Mouse (Mus musculus) liver, postnatal 0 days (tissue): Measurements from ENCODE around the gene Rnf227. TPM values are rescaled to one million over a fixed set of nuclear protein-coding genes. Genes with fewer than 3 reads are reported as not detected.
A peak's percentile ranks its signal among the peaks of the same experiment; 100 is the strongest.

Experiments used
- ATAC-seq: fragments of 200-750 bp; cut with Nextera tagmentation; 2 replicates; pipeline ENCODE4 v1.8.0; 2017; ENCODE audit warnings: mild to moderate bottlenecking, moderate library complexity
- DNase-seq: peaks from one replicate; pipeline ENCODE4 v3.0.0-alpha.2; 2016
- H3K27ac ChIP-seq: fragments of 300-500 bp; sonication (generic); 2 replicates; pipeline ENCODE4 v1.5.1; 2014; ENCODE audit warnings: antibody characterized with exemption, moderate library complexity, mild to moderate bottlenecking, low read depth
- H3K27me3 ChIP-seq: fragments of 300-500 bp; sonication (generic); 2 replicates; pipeline ENCODE4 v1.6.1; 2014; ENCODE audit warnings: low read length, control low read depth, mixed read lengths; ENCODE audit not compliant: insufficient read depth
- H3K36me3 ChIP-seq: fragments of 300-500 bp; sonication (generic); replicated peaks from 2 replicates; pipeline ENCODE4 v1.6.1; 2014; ENCODE audit warnings: mild to moderate bottlenecking, control low read depth, low read length, moderate library complexity, mixed read lengths; ENCODE audit not compliant: insufficient read depth
- H3K4me1 ChIP-seq: fragments of 300-500 bp; sonication (generic); 2 replicates; pipeline ENCODE4 v1.6.1; 2014; ENCODE audit warnings: antibody characterized with exemption, mild to moderate bottlenecking, control low read depth; ENCODE audit not compliant: insufficient read depth
- H3K4me2 ChIP-seq: fragments of 300-500 bp; sonication (generic); 2 replicates; pipeline ENCODE4 v1.6.1; 2014; ENCODE audit warnings: low read depth, mild to moderate bottlenecking, low read length, moderate library complexity, mixed read lengths
- H3K4me3 ChIP-seq: fragments of 300-500 bp; sonication (generic); 2 replicates; pipeline ENCODE4 v1.5.1; 2014; ENCODE audit warnings: low read depth, low read length
- H3K9ac ChIP-seq: fragments of 300-500 bp; sonication (generic); replicated peaks from 2 replicates; pipeline ENCODE4 v1.6.1; 2014; ENCODE audit warnings: mild to moderate bottlenecking, moderate library complexity
- H3K9me3 ChIP-seq: fragments of 300-500 bp; sonication (generic); 2 replicates; pipeline ENCODE4 v1.6.1; 2016; ENCODE audit warnings: mild to moderate bottlenecking, control low read depth, low read length, mixed read lengths
- CTCF ChIP-seq: sonication (generic); IDR thresholded peaks from 2 replicates; pipeline ENCODE4 v1.5.1; 2016; ENCODE audit warnings: antibody characterized with exemption, low read depth
- EP300 ChIP-seq: IDR thresholded peaks from 2 replicates; pipeline ENCODE4 v1.6.1; 2016; ENCODE audit warnings: antibody characterized with exemption, low read depth, mild to moderate bottlenecking
- WGBS: fragments of 180-500 bp; shearing (Covaris S2); extraction: QIAGEN DNeasy Blood & Tissue Kit; methylation state at CpG from one replicate; pipeline ENCODE4 v1.1.7; 2014; ENCODE audit not compliant: insufficient replicate concordance; 5-methylcytosine and 5-hydroxymethylcytosine counted together
- polyA plus RNA-seq: library from polyadenylated mRNA; unstranded; fragments of >200 nt; fragmentation: Nextera tagmentation; extraction: Ambion mirVana; gene quantifications from 2 replicates; pipeline ENCODE4 v1.2.1, GENCODE M21; 2015

The Rnf227 gene
- 0.87 and 1.3 TPM in 2 replicates for polyA plus RNA-seq

- no peak for TF ChIP-seq EP300
- H3K27me3 ChIP-seq, result peaks cover 18% of the 10 kb centered on the region
- 0 out of 2 replicates have a peak, but pooled peaks cover 8% of the 10 kb centered on the region for H3K36me3 ChIP-seq
- H3K4me3 ChIP-seq, result peak within 1 kb of the TSS; percentile 51
- H3K27ac ChIP-seq, result no peak within 1 kb of the TSS
- WGBS, result 3% methylated on average over 97 of the region's 99 CpGs
- H3K4me1 ChIP-seq, result peaks cover 16% of the 10 kb centered on the region
- peak; percentile 73 for ATAC-seq
- H3K4me2 ChIP-seq, result peak within 1 kb of the TSS; percentile 82
- peak; percentile 42 for DNase-seq
- no peaks in the 10 kb centered on the region for H3K9me3 ChIP-seq
- peak within 1 kb of the TSS; percentile 26; the same call in 1 of the 2 replicates for H3K9ac ChIP-seq
These were observed at the start of gene Rnf227 for GRCm38 (mm10) chr11:69340161-69341131. Rnf227 (plus strand) TSS chr11:69340461.

- no peak for DNase-seq
- TF ChIP-seq EP300, result no peak
- WGBS, result 79% methylated on average over 5 of the region's 5 CpGs
These were observed 49.1 kb upstream of the Rnf227 start for GRCm38 (mm10) chr11:69291111-69291510.

GRCm38 (mm10) chr11:69295286-69295685 is 45.0 kb upstream of the Rnf227 start:
- Histone ChIP-seq H3K27me3 (no peaks in the 10 kb centered on the region), H3K27ac (no peak overlapping the region), H3K4me1 (no peaks in the 10 kb centered on the region), H3K36me3 (0 out of 2 replicates have a peak, but pooled peaks cover 4% of the 10 kb centered on the region), H3K4me2 (no peak overlapping the region), H3K4me3 (no peak overlapping the region), H3K9me3 (no peaks in the 10 kb centered on the region), H3K9ac (no peak overlapping the region)
- ATAC-seq, result no peak
- TF ChIP-seq CTCF (no peak), EP300 (no peak)
- DNase-seq, result no peak
- WGBS, result 71% methylated on average over 3 of the region's 3 CpGs

More at GRCm38 (mm10) chr11:69291111-69291510, 49.1 kb upstream of the Rnf227 start:
- Histone ChIP-seq H3K27ac (no peak overlapping the region), H3K9ac (no peak overlapping the region), H3K4me3 (no peak overlapping the region), H3K36me3 (no peaks in the 10 kb centered on the region), H3K9me3 (no peaks in the 10 kb centered on the region), H3K27me3 (no peaks in the 10 kb centered on the region), H3K4me2 (no peak overlapping the region), H3K4me1 (no peaks in the 10 kb centered on the region)
- no peak for ATAC-seq

- WGBS, result 76% methylated on average over 2 of the region's 2 CpGs
- ATAC-seq (no peak), DNase-seq (no peak)
- Histone ChIP-seq H3K27me3 (no peaks in the 10 kb centered on the region), H3K27ac (no peak overlapping the region), H3K36me3 (peaks cover 6% of the 10 kb centered on the region; the same call in 1 of the 2 replicates), H3K9ac (no peak overlapping the region), H3K4me2 (no peak overlapping the region), H3K4me1 (no peaks in the 10 kb centered on the region), H3K4me3 (no peak overlapping the region), H3K9me3 (no peaks in the 10 kb centered on the region)
- TF ChIP-seq EP300, result no peak
- TF ChIP-seq CTCF, result no peak
These were observed 42.5 kb upstream of the Rnf227 start for GRCm38 (mm10) chr11:69297799-69298198.

- Histone ChIP-seq H3K27me3 (no peaks in the 10 kb centered on the region), H3K27ac (no peak overlapping the region), H3K36me3 (peaks cover 11% of the 10 kb centered on the region; the same call in 1 of the 2 replicates), H3K4me1 (no peaks in the 10 kb centered on the region), H3K9ac (no peak overlapping the region), H3K9me3 (no peaks in the 10 kb centered on the region), H3K4me2 (no peak overlapping the region), H3K4me3 (no peak overlapping the region)
- DNase-seq (no peak), ATAC-seq (no peak)
- WGBS, result 84% methylated on average over 7 of the region's 7 CpGs
- TF ChIP-seq EP300 (no peak), CTCF (no peak)
These were observed 42.0 kb upstream of the Rnf227 start for GRCm38 (mm10) chr11:69298231-69298630.

GRCm38 (mm10) chr11:69302817-69303216 is 37.4 kb upstream of the Rnf227 start:
- Histone ChIP-seq H3K4me1 (no peaks in the 10 kb centered on the region), H3K36me3 (peaks cover 21% of the 10 kb centered on the region; the same call in 1 of the 2 replicates), H3K9ac (no peak overlapping the region), H3K9me3 (no peaks in the 10 kb centered on the region), H3K4me2 (no peak overlapping the region), H3K27ac (no peak overlapping the region), H3K27me3 (no peaks in the 10 kb centered on the region), H3K4me3 (no peak overlapping the region)
- ATAC-seq (no peak), DNase-seq (no peak)
- 79% methylated on average over 7 of the region's 7 CpGs for WGBS
- TF ChIP-seq EP300 (no peak), CTCF (no peak)
